Mouse (Mus musculus) hindbrain, postnatal 0 days (tissue): ENCODE data around the gene Cep63. TPM values are rescaled to one million over a fixed set of nuclear protein-coding genes. Genes with fewer than 3 reads are reported as not detected.

Experiments
- ATAC-seq: fragments of 200-750 bp; cut with Nextera tagmentation; 2 replicates; pipeline ENCODE4 v1.8.0; 2017; ENCODE audit warnings: mild to moderate bottlenecking, moderate TSS enrichment, moderate library complexity
- DNase-seq: peaks from one replicate; pipeline ENCODE4 v3.0.0-alpha.2; 2015; ENCODE audit warnings: low spot score
- H3K27ac ChIP-seq: fragments of 300-500 bp; sonication (generic); 2 replicates; pipeline ENCODE4 v1.5.1; 2014; ENCODE audit warnings: mild to moderate bottlenecking
- H3K27me3 ChIP-seq: fragments of 300-500 bp; sonication (generic); 2 replicates; pipeline ENCODE4 v1.6.1; 2014; ENCODE audit warnings: low read length, mixed read lengths; ENCODE audit not compliant: insufficient read depth
- H3K36me3 ChIP-seq: fragments of 300-500 bp; sonication (generic); 2 replicates; pipeline ENCODE4 v1.6.1; 2014; ENCODE audit warnings: low read length, mixed read lengths; ENCODE audit not compliant: insufficient read depth
- H3K4me1 ChIP-seq: fragments of 300-500 bp; sonication (generic); 2 replicates; pipeline ENCODE4 v1.6.1; 2014; ENCODE audit warnings: antibody characterized with exemption, low read length, mixed read lengths; ENCODE audit not compliant: insufficient read depth
- H3K4me2 ChIP-seq: fragments of 300-500 bp; sonication (generic); 2 replicates; pipeline ENCODE4 v1.6.1; 2014; ENCODE audit warnings: low read depth, mild to moderate bottlenecking, low read length, moderate library complexity, mixed read lengths
- H3K4me3 ChIP-seq: fragments of 300-500 bp; sonication (generic); 2 replicates; pipeline ENCODE4 v1.5.1; 2014; ENCODE audit warnings: low read length
- H3K9ac ChIP-seq: fragments of 300-500 bp; sonication (generic); replicated peaks from 2 replicates; pipeline ENCODE4 v1.6.1; 2014; ENCODE audit warnings: mild to moderate bottlenecking, low read length, moderate library complexity, mixed read lengths
- H3K9me3 ChIP-seq: fragments of 300-500 bp; sonication (generic); 2 replicates; pipeline ENCODE4 v1.6.1; 2016; ENCODE audit warnings: low read length, mixed read lengths
- CTCF ChIP-seq: IDR thresholded peaks from 2 replicates; pipeline ENCODE4 v1.5.1; 2016; ENCODE audit warnings: antibody characterized with exemption, control low read depth, low read depth
- WGBS: fragments of 180-500 bp; shearing (Covaris S2); extraction: QIAGEN DNeasy Blood & Tissue Kit; methylation state at CpG from one replicate; pipeline ENCODE4 v1.1.7; 2014; 5-methylcytosine and 5-hydroxymethylcytosine counted together
- polyA plus RNA-seq: library from polyadenylated mRNA; unstranded; fragments of >200 nt; fragmentation: Nextera tagmentation; extraction: Ambion mirVana; gene quantifications from 2 replicates; pipeline ENCODE4 v1.2.1, GENCODE M21; 2015
- total RNA-seq: library from RNA; depleted of rRNA; stranded (reverse); fragments of >200 nt; gene quantifications from 2 replicates; pipeline ENCODE4 v1.2.3, GENCODE M21; 2014

The Cep63 gene
- total and polyA plus RNA-seq, 2 experiments from 2014 or later: 6.0 to 33.7 TPM

DNA sequence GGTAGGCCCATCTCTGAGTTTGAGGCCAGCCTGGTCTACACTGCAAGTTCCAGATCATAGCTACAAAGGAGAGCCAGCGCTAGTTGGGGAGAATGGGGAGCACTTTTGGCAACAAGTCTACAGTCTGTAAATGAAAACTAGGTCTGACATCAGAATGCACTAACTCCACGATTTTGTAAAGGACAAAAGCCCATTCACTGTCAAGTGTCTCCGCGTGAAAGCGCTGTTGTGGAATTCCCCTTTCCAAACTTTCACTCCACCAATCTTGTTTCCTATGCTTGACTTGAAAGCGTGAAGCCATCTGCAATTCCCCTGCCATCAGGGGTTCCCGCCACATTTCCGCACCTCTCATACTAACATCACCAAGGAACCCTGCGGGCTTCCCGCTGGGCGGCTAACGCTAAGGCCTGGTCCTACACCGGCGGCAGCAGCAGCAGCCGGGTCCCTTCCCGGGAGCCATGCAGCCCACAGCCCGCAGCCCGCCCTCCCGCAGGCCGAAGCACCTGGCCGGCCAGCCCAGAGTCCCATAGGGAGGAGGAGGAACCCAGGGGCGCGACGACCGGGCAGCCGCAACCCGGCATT is 842 bp downstream of the Cep63 start:
- H3K9ac ChIP-seq: peak overlapping the region; percentile 97
- H3K27me3 ChIP-seq: no peaks in the 10 kb centered on the region
- 1% methylated on average over 27 of the region's 27 CpGs for WGBS
- peak overlapping the region; percentile 87 for H3K4me3 ChIP-seq
- 0 out of 2 replicates have a peak, but pooled peaks cover 5% of the 10 kb centered on the region for H3K36me3 ChIP-seq
- TF ChIP-seq CTCF: 0 out of 2 replicates have a peak, but pooled peaks have one; percentile 4
- H3K4me2 ChIP-seq: peak overlapping the region; percentile 94
- H3K27ac ChIP-seq: peak overlapping the region; percentile 99
- DNase-seq: peak; percentile 60
- 0 out of 2 replicates have a peak, but pooled peaks cover 10% of the 10 kb centered on the region for H3K4me1 ChIP-seq
- ATAC-seq: peak; percentile 52; the same call in 1 of the 2 replicates
- H3K9me3 ChIP-seq: no peaks in the 10 kb centered on the region

DNA sequence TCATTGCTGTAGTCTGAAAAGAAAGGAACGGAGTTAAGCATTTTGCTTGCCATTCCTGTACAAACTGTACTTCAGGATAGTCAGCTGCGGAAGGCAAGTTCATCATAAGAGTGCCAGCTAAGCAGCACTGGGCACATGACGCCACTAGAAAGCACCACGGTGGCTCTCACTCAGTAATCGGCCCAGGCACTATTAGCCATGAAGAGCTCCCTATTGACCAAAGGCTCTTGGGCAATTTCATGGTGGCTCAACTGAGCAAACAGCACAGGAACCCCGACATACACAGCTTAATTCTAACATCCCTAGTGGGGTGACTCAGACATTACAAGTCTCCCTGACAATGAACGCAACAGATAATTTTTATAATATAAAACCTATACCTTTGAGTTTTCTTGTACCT is 2.8 kb downstream of the Cep63 start:
- Histone ChIP-seq H3K4me1 (0 out of 2 replicates have a peak, but pooled peaks cover 10% of the 10 kb centered on the region), H3K9ac (no peak overlapping the region), H3K27ac (no peak overlapping the region), H3K27me3 (no peaks in the 10 kb centered on the region), H3K4me3 (no peak overlapping the region), H3K4me2 (no peak overlapping the region), H3K36me3 (no peaks in the 10 kb centered on the region), H3K9me3 (no peaks in the 10 kb centered on the region)
- no peak for TF ChIP-seq CTCF
- ATAC-seq: no peak
- DNase-seq: no peak
- WGBS: 79% methylated on average over 7 of the region's 7 CpGs

DNA sequence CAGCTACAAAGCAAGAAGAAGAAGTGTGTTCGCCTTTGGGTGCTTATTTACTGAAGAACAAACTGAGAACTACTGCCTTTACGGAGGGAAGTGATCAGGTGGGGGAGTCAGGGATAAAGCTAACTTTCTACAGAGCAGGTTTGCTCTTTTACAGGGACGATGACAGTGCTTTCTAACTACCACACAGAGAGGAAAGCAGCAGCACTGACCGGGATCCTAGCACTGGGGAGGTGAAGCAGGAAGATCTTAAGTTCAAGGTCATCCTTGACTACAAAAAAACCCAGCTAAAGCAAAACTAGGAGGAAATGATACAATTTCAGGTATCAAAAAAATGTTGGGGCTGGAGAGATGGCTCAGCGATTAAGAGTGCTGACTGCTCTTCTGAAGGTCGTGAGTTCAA is 3.5 kb downstream of the Cep63 start:
- ATAC-seq (no peak), DNase-seq (no peak)
- Histone ChIP-seq H3K9me3 (no peaks in the 10 kb centered on the region), H3K4me2 (no peak overlapping the region), H3K4me3 (no peak overlapping the region), H3K4me1 (0 out of 2 replicates have a peak, but pooled peaks cover 10% of the 10 kb centered on the region), H3K27me3 (no peaks in the 10 kb centered on the region), H3K9ac (no peak overlapping the region), H3K27ac (no peak overlapping the region), H3K36me3 (no peaks in the 10 kb centered on the region)
- TF ChIP-seq CTCF: no peak
- WGBS: 86% methylated on average over 6 of the region's 6 CpGs

DNA sequence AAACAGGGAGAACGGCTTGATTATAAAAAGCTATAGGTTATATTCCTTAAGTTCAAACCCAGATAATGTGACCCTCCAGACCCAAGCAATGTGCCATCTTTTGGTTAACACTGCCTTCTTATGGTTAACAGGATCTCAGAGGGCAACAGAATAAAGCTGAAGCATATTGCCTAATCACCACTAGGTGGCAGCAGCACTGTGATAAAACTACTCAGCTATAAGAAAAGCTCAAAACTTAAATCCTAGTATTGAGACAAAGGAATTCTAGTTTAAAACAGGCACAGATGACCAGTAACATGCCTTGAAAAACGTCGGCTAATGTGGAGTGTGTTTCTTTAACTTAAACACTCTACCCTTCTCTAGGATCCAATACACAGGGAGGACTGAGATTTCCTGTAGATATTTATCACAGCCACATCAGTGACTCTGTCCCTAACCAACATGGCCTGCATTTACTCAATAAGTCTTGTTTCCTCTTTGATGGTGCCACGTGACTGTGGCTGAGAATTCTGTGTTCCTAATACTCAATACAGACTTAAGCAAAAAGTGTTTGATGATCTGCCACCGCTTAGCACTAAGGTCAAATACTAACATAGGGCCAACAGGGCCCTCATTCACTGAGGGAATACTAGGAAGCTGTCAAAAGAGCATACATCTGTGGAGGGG is 4.0 kb downstream of the Cep63 start:
- ATAC-seq (no peak), DNase-seq (peak; percentile 88)
- Histone ChIP-seq H3K9ac (no peak overlapping the region), H3K9me3 (no peaks in the 10 kb centered on the region), H3K4me1 (0 out of 2 replicates have a peak, but pooled peaks cover 10% of the 10 kb centered on the region), H3K4me3 (no peak overlapping the region), H3K4me2 (no peak overlapping the region), H3K27ac (no peak overlapping the region), H3K36me3 (no peaks in the 10 kb centered on the region), H3K27me3 (no peaks in the 10 kb centered on the region)
- peak; percentile 93 for TF ChIP-seq CTCF
- WGBS: 36% methylated on average over 5 of the region's 5 CpGs

DNA sequence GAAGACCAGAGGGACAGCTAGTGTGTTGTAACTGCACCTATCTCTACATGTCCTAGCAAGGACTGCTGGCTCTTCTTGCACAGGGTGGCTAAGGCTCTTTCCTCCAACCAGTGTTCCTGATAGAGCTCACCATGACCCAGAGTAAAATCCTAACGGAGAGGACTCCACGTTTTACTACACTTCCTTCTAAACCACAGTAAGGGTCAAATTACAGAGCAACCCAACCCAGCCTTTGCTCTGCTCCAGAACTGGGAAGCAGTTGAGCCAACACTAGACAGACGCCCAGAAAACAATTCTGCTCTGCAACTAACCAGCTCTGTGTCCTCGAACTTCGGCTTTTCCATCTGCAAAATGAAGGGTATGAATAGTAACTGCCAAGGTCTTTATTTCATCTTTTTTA is 4.9 kb downstream of the Cep63 start:
- H3K27ac ChIP-seq: no peak overlapping the region
- 76% methylated on average over 5 of the region's 5 CpGs for WGBS
- no peaks in the 10 kb centered on the region for H3K36me3 ChIP-seq
- no peaks in the 10 kb centered on the region for H3K9me3 ChIP-seq
- no peak for TF ChIP-seq CTCF
- no peak overlapping the region for H3K4me2 ChIP-seq
- no peaks in the 10 kb centered on the region for H3K27me3 ChIP-seq
- no peak overlapping the region for H3K4me3 ChIP-seq
- H3K4me1 ChIP-seq: 0 out of 2 replicates have a peak, but pooled peaks cover 4% of the 10 kb centered on the region
- no peak for ATAC-seq
- no peak overlapping the region for H3K9ac ChIP-seq
- DNase-seq: no peak

DNA sequence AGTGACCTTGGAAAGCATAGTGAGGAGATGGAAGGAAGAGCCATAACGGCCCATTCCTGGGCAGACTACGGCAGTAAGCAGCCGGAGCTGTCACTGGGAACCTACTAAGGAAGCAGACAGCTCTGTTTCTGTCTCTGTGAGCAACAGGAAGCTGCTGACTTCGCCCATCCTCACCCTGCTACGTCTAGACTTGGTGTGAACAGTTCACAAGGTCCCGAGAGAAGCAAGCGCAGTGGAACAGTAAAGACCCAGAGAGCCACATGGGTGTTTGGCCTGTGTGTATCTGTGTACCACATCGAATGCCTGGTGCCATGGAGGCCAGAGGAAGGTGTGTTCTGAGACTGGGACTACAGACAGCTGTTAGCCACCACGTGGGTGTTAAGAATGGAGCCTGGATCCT is 10.1 kb downstream of the Cep63 start:
- Histone ChIP-seq H3K27me3 (no peaks in the 10 kb centered on the region), H3K36me3 (peaks cover 14% of the 10 kb centered on the region), H3K9me3 (no peaks in the 10 kb centered on the region), H3K27ac (no peak overlapping the region), H3K4me2 (no peak overlapping the region), H3K4me3 (no peak overlapping the region), H3K9ac (no peak overlapping the region), H3K4me1 (no peaks in the 10 kb centered on the region)
- DNase-seq (no peak), ATAC-seq (no peak)
- TF ChIP-seq CTCF: no peak
- 88% methylated on average over 9 of the region's 9 CpGs for WGBS

DNA sequence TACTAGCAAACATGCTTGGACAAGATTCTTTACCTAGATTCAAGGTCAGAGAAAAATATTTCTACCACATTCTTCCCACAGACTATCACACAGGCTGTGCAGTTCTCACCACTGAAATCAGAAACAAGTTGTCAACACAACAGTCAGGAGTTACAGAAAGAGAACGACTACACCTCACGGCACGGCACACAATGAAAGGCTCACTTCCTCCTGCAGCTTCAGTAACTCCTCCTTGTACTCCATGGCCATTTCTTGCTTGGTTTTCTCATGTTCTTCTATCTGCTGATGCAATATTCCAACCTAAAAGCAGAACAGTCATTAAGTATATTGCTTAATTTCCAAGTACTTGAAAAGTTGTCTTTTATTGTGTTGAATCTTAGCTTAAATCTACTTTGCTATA is 11.3 kb downstream of the Cep63 start:
- Histone ChIP-seq H3K27ac (no peak overlapping the region), H3K4me1 (no peaks in the 10 kb centered on the region), H3K27me3 (no peaks in the 10 kb centered on the region), H3K36me3 (peaks cover 14% of the 10 kb centered on the region), H3K9me3 (no peaks in the 10 kb centered on the region), H3K4me2 (no peak overlapping the region), H3K9ac (no peak overlapping the region), H3K4me3 (no peak overlapping the region)
- 84% methylated on average over 3 of the region's 3 CpGs for WGBS
- DNase-seq (no peak), ATAC-seq (no peak)
- no peak for TF ChIP-seq CTCF
